In the genomic region with DNA sequence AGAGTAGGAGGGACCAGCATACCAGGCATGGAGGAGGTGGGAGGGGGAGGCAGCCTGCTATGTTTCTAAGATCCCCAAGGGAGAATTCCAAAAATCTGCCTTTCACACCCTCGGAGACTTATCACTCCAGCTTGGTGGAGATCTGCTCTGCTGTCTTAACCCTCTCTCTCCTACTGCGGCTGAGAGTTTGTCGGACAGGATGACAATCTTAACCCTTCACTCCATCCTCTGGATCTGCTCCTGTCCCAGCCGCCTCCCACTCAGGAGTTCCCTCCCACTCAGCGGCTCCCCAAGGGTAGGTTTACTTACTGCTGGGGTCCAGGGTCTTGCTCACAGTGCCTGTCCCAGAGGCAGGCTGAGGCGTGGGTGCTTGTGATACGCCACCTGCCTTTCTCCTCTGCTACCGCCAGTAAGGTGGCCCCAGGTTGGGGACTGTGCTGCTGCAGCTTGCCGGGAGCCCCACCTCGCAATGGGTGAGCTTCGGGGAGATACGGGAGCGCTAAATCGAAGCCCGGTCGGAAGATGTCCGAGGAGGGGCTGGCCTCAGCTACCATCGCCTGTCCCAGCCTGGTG, we compare ENCODE assay signal across 8 mouse cellular contexts. TPM values are rescaled to one million over a fixed set of nuclear protein-coding genes. Genes with fewer than 3 reads are reported as not detected.
DNase-seq lines count a peak whose midpoint lies in the region; ATAC-seq lines count a peak whose summit lies in the region.

No protein-coding gene starts in this region.

- peak overlapping the region; percentile 73 for H3K4me2 ChIP-seq in heart, embryonic 12.5 days
- H3K4me2 ChIP-seq in limb, embryonic 12.5 days: peak overlapping the region; percentile 91

- peaks cover 52% of the 10 kb centered on the region for H3K27me3 ChIP-seq in heart, embryonic 12.5 days (replicated peaks)
- peaks cover 56% of the 10 kb centered on the region for H3K27me3 ChIP-seq in limb, embryonic 12.5 days

- under 1% methylated on average over 18 of the region's 18 CpGs for WGBS in heart, embryonic 12.5 days
- WGBS in limb, embryonic 12.5 days: 2% methylated on average over 18 of the region's 18 CpGs

- no peaks in the 10 kb centered on the region for H3K9me3 ChIP-seq in heart, embryonic 12.5 days (replicated peaks)
- no peaks in the 10 kb centered on the region for H3K9me3 ChIP-seq in limb, embryonic 12.5 days

- peaks cover 24% of the 10 kb centered on the region for H3K4me1 ChIP-seq in heart, embryonic 12.5 days (replicated peaks)
- H3K4me1 ChIP-seq in limb, embryonic 12.5 days (replicated peaks): peaks cover 27% of the 10 kb centered on the region

- H3K36me3 ChIP-seq in heart, embryonic 12.5 days: no peaks in the 10 kb centered on the region
- no peaks in the 10 kb centered on the region for H3K36me3 ChIP-seq in limb, embryonic 12.5 days

- H3K27ac ChIP-seq in heart, embryonic 12.5 days (ENCODE audit: poor library complexity, severe bottlenecking): no peak overlapping the region
- H3K27ac ChIP-seq in limb, embryonic 12.5 days: no peak overlapping the region

- peak overlapping the region; percentile 45 for H3K4me3 ChIP-seq in heart, embryonic 12.5 days
- peak overlapping the region; percentile 55 for H3K4me3 ChIP-seq in limb, embryonic 12.5 days (replicated peaks)

- peak overlapping the region; percentile 51 for H3K9ac ChIP-seq in heart, embryonic 12.5 days
- peak overlapping the region; percentile 47; the same call in 1 of the 2 replicates for H3K9ac ChIP-seq in limb, embryonic 12.5 days (replicated peaks)

- DNase-seq in heart, adult 8-10 months (ENCODE audit: low spot score): no peak
- peak; percentile 90 for DNase-seq in brain, adult 2 months (ENCODE audit: low read depth, low spot score)
- DNase-seq in right cerebral cortex, postnatal 36 days (ENCODE audit: low spot score in 2 of 2): peak; percentile 64 to 79
- no peak for DNase-seq in urinary bladder, postnatal 10 days (ENCODE audit: low spot score)
- no peak for DNase-seq in thymus, postnatal 0 days (ENCODE audit: low spot score)

- ATAC-seq in heart, embryonic 12.5 days (ENCODE audit: insufficient number of reproducible peaks, low FRiP score): no peak
- ATAC-seq in hematopoietic stem cell, adult 5-6 weeks (replicated peaks in 1 of 2; ENCODE audit: insufficient read depth in 1 of 2, low FRiP score in 2 of 2, low TSS enrichment in 1 of 2, low read depth in 1 of 2, poor library complexity in 2 of 2, severe bottlenecking in 2 of 2): peak; percentile 5 to 40; a peak in 2 of 4 replicates
- ATAC-seq in limb, embryonic 12.5 days (ENCODE audit: insufficient number of reproducible peaks, insufficient read depth, low FRiP score, low TSS enrichment, low read depth): 0 out of 2 replicates have a peak, but pooled peaks have one; percentile 5

RNA-seq across cellular contexts. Expression of gene Extl1, which starts 12.9 kb away (rescaled TPM):
- polyA plus RNA-seq in heart, embryonic 12.5 days (2016; fragmentation: Nextera tagmentation; extraction: Ambion mirVana): 3.1 TPM in 2 replicates
- 10 to 100 TPM; 20.5 to 28.9 (median 23.9) TPM for total RNA-seq in heart, adult 8-10 months (2022)
- total RNA-seq in hematopoietic stem cell, adult 5-6 weeks (2017): 0.20 and 0.50 TPM in 2 replicates
- polyA plus RNA-seq in limb, embryonic 12.5 days (2016; fragmentation: Nextera tagmentation; extraction: Ambion mirVana): 3.4 and 4.1 TPM in 2 replicates
- 2.9 and 3.3 TPM in 2 replicates for polyA plus RNA-seq in thymus, postnatal 0 days (2015; fragmentation: Nextera tagmentation; extraction: Ambion mirVana)

RNA-seq across cellular contexts. Expression of gene Pafah2, which starts 25.4 kb away (rescaled TPM):
- polyA plus RNA-seq in heart, embryonic 12.5 days (2016; fragmentation: Nextera tagmentation; extraction: Ambion mirVana): 10.1 and 10.7 TPM in 2 replicates
- total RNA-seq in heart, adult 8-10 months (2022): 10 to 100 TPM in 1 of 4 experiments, 1 to 10 TPM in 3; 6.8 to 10.7 (median 9.1) TPM
- total RNA-seq in hematopoietic stem cell, adult 5-6 weeks (2017): 15.7 and 25.3 TPM in 2 replicates
- 9.7 and 10.9 TPM in 2 replicates for polyA plus RNA-seq in limb, embryonic 12.5 days (2016; fragmentation: Nextera tagmentation; extraction: Ambion mirVana)
- 4.6 and 5.3 TPM in 2 replicates for polyA plus RNA-seq in thymus, postnatal 0 days (2015; fragmentation: Nextera tagmentation; extraction: Ambion mirVana)

RNA-seq across cellular contexts. Expression of gene Slc30a2, which starts 27.8 kb away (rescaled TPM):
- 0.42 and 0.44 TPM in 2 replicates for polyA plus RNA-seq in heart, embryonic 12.5 days (2016; fragmentation: Nextera tagmentation; extraction: Ambion mirVana)
- under 1 TPM; 0.32 to 0.94 (median 0.55) TPM for total RNA-seq in heart, adult 8-10 months (2022)
- total RNA-seq in hematopoietic stem cell, adult 5-6 weeks (2017): not detected in 2 replicates
- polyA plus RNA-seq in limb, embryonic 12.5 days (2016; fragmentation: Nextera tagmentation; extraction: Ambion mirVana): 0.06 and 0.15 TPM in 2 replicates
- 0.17 and 0.40 TPM in 2 replicates for polyA plus RNA-seq in thymus, postnatal 0 days (2015; fragmentation: Nextera tagmentation; extraction: Ambion mirVana)

RNA-seq across cellular contexts. Expression of gene Trim63, which starts 55.8 kb away (rescaled TPM):
- 90.7 and 93.9 TPM in 2 replicates for polyA plus RNA-seq in heart, embryonic 12.5 days (2016; fragmentation: Nextera tagmentation; extraction: Ambion mirVana)
- 100 to 1,000 TPM; 164 to 261 (median 195) TPM for total RNA-seq in heart, adult 8-10 months (2022)
- not detected in 2 replicates for total RNA-seq in hematopoietic stem cell, adult 5-6 weeks (2017)
- polyA plus RNA-seq in limb, embryonic 12.5 days (2016; fragmentation: Nextera tagmentation; extraction: Ambion mirVana): 3.3 and 3.6 TPM in 2 replicates
- polyA plus RNA-seq in thymus, postnatal 0 days (2015; fragmentation: Nextera tagmentation; extraction: Ambion mirVana): 1.1 and 1.3 TPM in 2 replicates

Comparison
In these comparisons a context has a peak if more than half of its experiments do, and no peak if none do; other contexts are left out.
1. DNase-seq: peak in brain, adult 2 months (single experiment) and right cerebral cortex, postnatal 36 days (2 of 2); none in heart, adult 8-10 months (single experiment), urinary bladder, postnatal 10 days (single experiment) and thymus, postnatal 0 days (single experiment).